Mouse (Mus musculus) stomach, embryonic 15.5 days (tissue): ENCODE results near the gene Stoml1. TPM values are rescaled to one million over a fixed set of nuclear protein-coding genes. Genes with fewer than 3 reads are reported as not detected.

ENCODE experiments used
- ATAC-seq: fragments of 200-750 bp; cut with Nextera tagmentation; 2 replicates; pipeline ENCODE4 v1.8.0; 2017; ENCODE audit warnings: low read depth, moderate number of reproducible peaks, moderate TSS enrichment; ENCODE audit not compliant: insufficient read depth, low FRiP score
- H3K27ac ChIP-seq: fragments of 300-500 bp; sonication (generic); 2 replicates; pipeline ENCODE4 v1.5.1; 2015; ENCODE audit warnings: mild to moderate bottlenecking, inconsistent platforms
- H3K27me3 ChIP-seq: fragments of 300-500 bp; sonication (generic); replicated peaks from 2 replicates; pipeline ENCODE4 v1.6.1; 2015; ENCODE audit warnings: inconsistent platforms
- H3K36me3 ChIP-seq: fragments of 300-500 bp; sonication (generic); 2 replicates; pipeline ENCODE4 v1.6.1; 2015; ENCODE audit warnings: inconsistent platforms
- H3K4me1 ChIP-seq: fragments of 300-500 bp; sonication (generic); 2 replicates; pipeline ENCODE4 v1.6.1; 2015; ENCODE audit warnings: inconsistent platforms
- H3K4me2 ChIP-seq: fragments of 300-500 bp; sonication (generic); 2 replicates; pipeline ENCODE4 v1.6.1; 2015; ENCODE audit warnings: mild to moderate bottlenecking, inconsistent platforms
- H3K4me3 ChIP-seq: fragments of 300-500 bp; sonication (generic); replicated peaks from 2 replicates; pipeline ENCODE4 v1.5.1; 2015; ENCODE audit warnings: inconsistent platforms
- H3K9ac ChIP-seq: fragments of 300-500 bp; sonication (generic); 2 replicates; pipeline ENCODE4 v1.6.1; 2015; ENCODE audit warnings: inconsistent platforms
- H3K9me3 ChIP-seq: fragments of 300-500 bp; sonication (generic); 2 replicates; pipeline ENCODE4 v1.6.1; 2016; ENCODE audit warnings: inconsistent platforms
- WGBS: fragments of 180-500 bp; shearing (Covaris S2); methylation state at CpG from one replicate; pipeline ENCODE4 v1.1.7; 2015; 5-methylcytosine and 5-hydroxymethylcytosine counted together
- microRNA-seq: library from miRNA; unstranded; fragments of <30 nt; microRNA quantifications from one replicate; pipeline ENCODE4, GENCODE M21; 2016
- polyA plus RNA-seq: library from polyadenylated mRNA; unstranded; fragments of >200 nt; fragmentation: Nextera tagmentation; extraction: Ambion mirVana; gene quantifications from 2 replicates; pipeline ENCODE4 v1.2.1, GENCODE M21; 2015

Gene Stoml1
- polyA plus RNA-seq, 1 experiment from 2014 or later = 24.1 TPM

- no peak overlapping the region for H3K27ac ChIP-seq
- peak overlapping the region; percentile 82 for H3K4me2 ChIP-seq
- WGBS = 64% methylated on average over 33 of the region's 33 CpGs
- no peaks in the 10 kb centered on the region for H3K9me3 ChIP-seq
- peaks cover 66% of the 10 kb centered on the region for H3K4me1 ChIP-seq
- no peak for ATAC-seq
- H3K9ac ChIP-seq = peak overlapping the region; percentile 30; the same call in 1 of the 2 replicates
- H3K27me3 ChIP-seq = peaks cover 8% of the 10 kb centered on the region
- H3K4me3 ChIP-seq = peak overlapping the region; percentile 52
- H3K36me3 ChIP-seq = no peaks in the 10 kb centered on the region
Observed at GRCm38 (mm10) chr9:58311191-58311910, 58.4 kb downstream of the Stoml1 start.

Small RNAs within 50 kb of the gene (microRNA-seq; reads per million reads assigned to microRNA genes)
- gene Mir6385 = not detected

Other genes with a start within 250 kb of the Stoml1 start
- 4.2 and 5.4 TPM in 2 replicates for gene Cyp11a1, start 246.8 kb upstream of the Stoml1 start, polyA plus RNA-seq
- 1.8 and 3.3 TPM in 2 replicates for gene Stra6, start 189.4 kb upstream of the Stoml1 start, polyA plus RNA-seq
- gene Ccdc33, start 134.3 kb upstream of the Stoml1 start, polyA plus RNA-seq = 0.18 and 0.19 TPM in 2 replicates
- gene Islr, start 48.9 kb upstream of the Stoml1 start, polyA plus RNA-seq = 105 and 114 TPM in 2 replicates
- gene Islr2, start 48.8 kb upstream of the Stoml1 start, polyA plus RNA-seq = 1.5 and 1.7 TPM in 2 replicates
- gene Pml, start 3.4 kb upstream of the Stoml1 start, polyA plus RNA-seq = 15.5 and 19.6 TPM in 2 replicates
- gene Loxl1, start 60.0 kb downstream of the Stoml1 start, polyA plus RNA-seq = 42.1 and 49.2 TPM in 2 replicates
- 0.14 TPM in 1 of 2 replicates, not detected in the other for gene Tbc1d21, start 117.3 kb downstream of the Stoml1 start, polyA plus RNA-seq
- gene Insyn1, start 235.4 kb downstream of the Stoml1 start, polyA plus RNA-seq = 1.2 and 1.5 TPM in 2 replicates